Mouse (Mus musculus): ENCODE measurements around the gene Foxn3. TPM values are rescaled to one million over a fixed set of nuclear protein-coding genes. Genes with fewer than 3 reads are reported as not detected.

Gene Foxn3
- polyA plus RNA-seq, 1 experiment, result 5.8 TPM

- no peaks in the 10 kb centered on the region for H3K79me2 ChIP-seq (ENCODE audit: control insufficient read depth, insufficient read depth)
- no peaks in the 10 kb centered on the region for H3K27me3 ChIP-seq (ENCODE audit: control insufficient read depth, insufficient read depth, insufficient read length)
Observed at GRCm38 (mm10) chr12:99426207-99426916, 137.0 kb downstream of the Foxn3 start.

GRCm38 (mm10) chr12:99419396-99419760 is 144.0 kb downstream of the Foxn3 start:
- Histone ChIP-seq H3K4me2 (ENCODE audit: low read depth) (no peak overlapping the region), H3K27me3 (ENCODE audit: control insufficient read depth, insufficient read depth, insufficient read length) (peaks cover 7% of the 10 kb centered on the region), H3K79me2 (ENCODE audit: control insufficient read depth, insufficient read depth) (no peaks in the 10 kb centered on the region), H3K4me3 (no peak overlapping the region), H3K36me3 (ENCODE audit: control insufficient read depth, insufficient read depth) (no peaks in the 10 kb centered on the region), H3ac (ENCODE audit: control insufficient read depth, insufficient read length) (no peak overlapping the region)
- TF ChIP-seq CEBPB (IDR thresholded peaks at IDR 0.05; ENCODE audit: insufficient read depth, poor library complexity, severe bottlenecking), result no peak
- no peak for TF ChIP-seq E2F4 (IDR thresholded peaks at IDR 0.05; ENCODE audit: insufficient read depth)
- no peak for TF ChIP-seq REST (IDR thresholded peaks at IDR 0.05; ENCODE audit: insufficient read depth, insufficient read length)
- no peak for TF ChIP-seq MYOD1 (IDR thresholded peaks at IDR 0.05; ENCODE audit: control insufficient read depth in 1 of 3, insufficient read length in 2 of 3, low read depth in 2 of 3)
- no peak for TF ChIP-seq USF1 (IDR thresholded peaks at IDR 0.05; ENCODE audit: low read depth)
- no peak for TF ChIP-seq SRF (IDR thresholded peaks at IDR 0.05; ENCODE audit: control insufficient read depth, insufficient read length, low read depth)
- TF ChIP-seq TCF12 (IDR thresholded peaks at IDR 0.05; ENCODE audit: insufficient read depth, poor library complexity, severe bottlenecking), result no peak
- TF ChIP-seq MYOG (IDR thresholded peaks at IDR 0.05; ENCODE audit: control insufficient read depth in 1 of 3, insufficient read depth in 1 of 3, insufficient read length in 2 of 3, low read depth in 2 of 3), result no peak
- TF ChIP-seq MAX (IDR thresholded peaks at IDR 0.05; ENCODE audit: low read depth), result no peak
- TF ChIP-seq POLR2A (IDR thresholded peaks at IDR 0.05; ENCODE audit: insufficient read length, low read depth), result no peak
- TF ChIP-seq TCF3 (IDR thresholded peaks at IDR 0.05; ENCODE audit: insufficient read length, low read depth), result no peak

More at GRCm38 (mm10) chr12:99426207-99426916, 137.0 kb downstream of the Foxn3 start:
- Histone ChIP-seq H3ac (ENCODE audit: control insufficient read depth, insufficient read length) (no peak overlapping the region), H3K4me2 (ENCODE audit: low read depth) (no peak overlapping the region), H3K36me3 (ENCODE audit: control insufficient read depth, insufficient read depth) (no peaks in the 10 kb centered on the region), H3K4me3 (no peak overlapping the region)
- no peak for TF ChIP-seq CEBPB (IDR thresholded peaks at IDR 0.05; ENCODE audit: insufficient read depth, poor library complexity, severe bottlenecking)

DNA sequence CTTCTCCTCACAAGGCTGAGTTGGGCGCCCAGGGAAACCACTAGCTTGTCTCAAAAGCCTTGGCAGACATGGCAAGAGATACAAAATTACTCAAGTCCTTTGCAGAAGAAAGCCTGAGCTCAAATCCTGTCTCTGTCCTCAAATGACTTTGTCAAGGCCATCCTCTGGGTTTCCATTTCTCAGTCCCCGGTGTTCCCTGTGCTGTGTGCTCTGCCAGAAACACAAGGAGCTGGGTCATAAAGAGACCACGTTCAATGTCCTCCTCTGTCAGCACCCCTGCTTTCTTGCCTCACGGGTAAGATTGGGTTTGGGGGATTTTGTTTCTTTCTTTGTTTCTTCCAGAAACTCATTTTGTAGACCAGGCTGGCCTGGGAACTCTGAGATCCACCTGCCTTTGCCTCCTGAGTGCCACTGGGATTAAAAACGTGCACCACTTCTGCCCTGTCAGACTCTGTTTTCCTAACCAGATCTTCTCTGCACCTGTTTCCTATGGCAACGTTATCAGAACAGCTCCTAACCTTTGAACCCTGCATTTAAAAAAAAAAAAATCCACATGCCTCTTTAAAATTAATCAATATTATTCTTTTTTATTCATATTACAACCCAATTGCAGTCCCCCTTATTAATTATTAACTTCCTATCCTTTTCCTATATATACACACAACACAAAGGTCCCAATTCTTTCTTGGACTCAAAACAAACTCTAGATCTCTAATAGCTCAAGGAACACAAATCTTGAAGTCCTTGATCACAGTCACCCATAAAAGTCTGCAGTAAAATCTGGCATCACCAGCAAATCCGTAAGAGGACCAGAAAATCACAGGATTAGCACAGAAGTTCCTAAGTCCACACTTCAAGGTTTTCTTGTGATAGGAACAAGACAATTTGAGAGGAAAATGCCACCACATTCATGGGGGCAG is 144.6 kb downstream of the Foxn3 start:
- Histone ChIP-seq H3K36me3 (ENCODE audit: control insufficient read depth, insufficient read depth) (no peaks in the 10 kb centered on the region), H3K27me3 (ENCODE audit: control insufficient read depth, insufficient read depth, insufficient read length) (peaks cover 7% of the 10 kb centered on the region), H3ac (ENCODE audit: control insufficient read depth, insufficient read length) (no peak overlapping the region), H3K79me2 (ENCODE audit: control insufficient read depth, insufficient read depth) (no peaks in the 10 kb centered on the region), H3K4me2 (ENCODE audit: low read depth) (no peak overlapping the region), H3K4me3 (no peak overlapping the region)
- no peak for TF ChIP-seq MYOG (IDR thresholded peaks at IDR 0.05; ENCODE audit: control insufficient read depth in 1 of 3, insufficient read depth in 1 of 3, insufficient read length in 2 of 3, low read depth in 2 of 3)
- TF ChIP-seq TCF3 (IDR thresholded peaks at IDR 0.05; ENCODE audit: insufficient read length, low read depth), result no peak
- no peak for TF ChIP-seq POLR2A (IDR thresholded peaks at IDR 0.05; ENCODE audit: insufficient read length, low read depth)
- TF ChIP-seq SRF (IDR thresholded peaks at IDR 0.05; ENCODE audit: control insufficient read depth, insufficient read length, low read depth), result no peak
- TF ChIP-seq REST (IDR thresholded peaks at IDR 0.05; ENCODE audit: insufficient read depth, insufficient read length), result no peak
- TF ChIP-seq MYOD1 (IDR thresholded peaks at IDR 0.05; ENCODE audit: control insufficient read depth in 1 of 3, insufficient read length in 2 of 3, low read depth in 2 of 3), result no peak
- no peak for TF ChIP-seq MAX (IDR thresholded peaks at IDR 0.05; ENCODE audit: low read depth)
- TF ChIP-seq TCF12 (IDR thresholded peaks at IDR 0.05; ENCODE audit: insufficient read depth, poor library complexity, severe bottlenecking), result no peak
- TF ChIP-seq POLR2AphosphoS2 (IDR thresholded peaks at IDR 0.05; ENCODE audit: insufficient read length, low read depth), result no peak

DNA sequence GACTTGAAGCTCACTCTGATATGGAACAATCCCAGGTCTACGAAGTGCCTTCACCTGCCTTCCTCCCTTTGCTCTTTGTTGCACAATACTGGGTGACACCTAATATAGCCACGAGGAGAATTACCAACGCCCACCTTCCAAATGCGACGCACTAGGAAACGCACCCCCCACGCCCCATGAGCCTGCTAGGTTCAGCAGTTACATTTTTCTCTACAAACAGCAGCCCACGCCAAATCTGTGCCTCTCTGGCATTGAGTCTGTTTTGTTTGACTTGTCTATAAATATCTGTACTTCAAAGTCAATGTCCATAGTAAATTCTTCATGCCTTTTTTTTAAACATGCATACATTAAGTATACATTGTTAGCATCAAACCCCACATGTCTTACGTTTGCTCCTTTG is 145.5 kb downstream of the Foxn3 start:
- TF ChIP-seq SRF (IDR thresholded peaks at IDR 0.05; ENCODE audit: control insufficient read depth, insufficient read length, low read depth), result no peak
- no peak for TF ChIP-seq CEBPB (IDR thresholded peaks at IDR 0.05; ENCODE audit: insufficient read depth, poor library complexity, severe bottlenecking)
- no peak for TF ChIP-seq E2F4 (IDR thresholded peaks at IDR 0.05; ENCODE audit: insufficient read depth)
- TF ChIP-seq POLR2A (IDR thresholded peaks at IDR 0.05; ENCODE audit: insufficient read length, low read depth), result no peak
- no peak for TF ChIP-seq MYOG (IDR thresholded peaks at IDR 0.05; ENCODE audit: control insufficient read depth in 1 of 3, insufficient read depth in 1 of 3, insufficient read length in 2 of 3, low read depth in 2 of 3)
- no peak for TF ChIP-seq POLR2AphosphoS2 (IDR thresholded peaks at IDR 0.05; ENCODE audit: insufficient read length, low read depth)
- peaks cover 7% of the 10 kb centered on the region for H3K27me3 ChIP-seq (ENCODE audit: control insufficient read depth, insufficient read depth, insufficient read length)

GRCm38 (mm10) chr12:99415538-99415937 is 147.8 kb downstream of the Foxn3 start:
- no peak overlapping the region for H3K4me3 ChIP-seq
- peaks cover 7% of the 10 kb centered on the region for H3K27me3 ChIP-seq (ENCODE audit: control insufficient read depth, insufficient read depth, insufficient read length)
- no peaks in the 10 kb centered on the region for H3K36me3 ChIP-seq (ENCODE audit: control insufficient read depth, insufficient read depth)
- no peak overlapping the region for H3ac ChIP-seq (ENCODE audit: control insufficient read depth, insufficient read length)
- H3K4me2 ChIP-seq (ENCODE audit: low read depth), result no peak overlapping the region
- H3K79me2 ChIP-seq (ENCODE audit: control insufficient read depth, insufficient read depth), result no peaks in the 10 kb centered on the region
- TF ChIP-seq TCF12 (IDR thresholded peaks at IDR 0.05; ENCODE audit: insufficient read depth, poor library complexity, severe bottlenecking) (no peak), CEBPB (IDR thresholded peaks at IDR 0.05; ENCODE audit: insufficient read depth, poor library complexity, severe bottlenecking) (no peak), POLR2A (IDR thresholded peaks at IDR 0.05; ENCODE audit: insufficient read length, low read depth) (no peak), USF1 (IDR thresholded peaks at IDR 0.05; ENCODE audit: low read depth) (no peak), MAX (IDR thresholded peaks at IDR 0.05; ENCODE audit: low read depth) (no peak), REST (IDR thresholded peaks at IDR 0.05; ENCODE audit: insufficient read depth, insufficient read length) (no peak), POLR2AphosphoS2 (IDR thresholded peaks at IDR 0.05; ENCODE audit: insufficient read length, low read depth) (no peak), E2F4 (IDR thresholded peaks at IDR 0.05; ENCODE audit: insufficient read depth) (no peak), TCF3 (IDR thresholded peaks at IDR 0.05; ENCODE audit: insufficient read length, low read depth) (no peak), MYOD1 (IDR thresholded peaks at IDR 0.05; ENCODE audit: control insufficient read depth in 1 of 3, insufficient read length in 2 of 3, low read depth in 2 of 3) (no peak), SRF (IDR thresholded peaks at IDR 0.05; ENCODE audit: control insufficient read depth, insufficient read length, low read depth) (no peak), MYOG (IDR thresholded peaks at IDR 0.05; ENCODE audit: control insufficient read depth in 1 of 3, insufficient read depth in 1 of 3, insufficient read length in 2 of 3, low read depth in 2 of 3) (no peak)

More for the DNA sequence above, 145.5 kb downstream of the Foxn3 start:
- Histone ChIP-seq H3K4me3 (no peak overlapping the region), H3K79me2 (ENCODE audit: control insufficient read depth, insufficient read depth) (no peaks in the 10 kb centered on the region), H3K4me2 (ENCODE audit: low read depth) (no peak overlapping the region), H3K36me3 (ENCODE audit: control insufficient read depth, insufficient read depth) (no peaks in the 10 kb centered on the region), H3ac (ENCODE audit: control insufficient read depth, insufficient read length) (no peak overlapping the region)

Measured in myocyte (in vitro differentiated cells).